Mouse (Mus musculus) cerebellum, adult 9-11 months (tissue): Measurements from ENCODE around the gene Cnih4.

Experiments
- DNase-seq: peaks from one replicate; pipeline ENCODE4 v3.0.0; 2022

Gene Cnih4

DNA sequence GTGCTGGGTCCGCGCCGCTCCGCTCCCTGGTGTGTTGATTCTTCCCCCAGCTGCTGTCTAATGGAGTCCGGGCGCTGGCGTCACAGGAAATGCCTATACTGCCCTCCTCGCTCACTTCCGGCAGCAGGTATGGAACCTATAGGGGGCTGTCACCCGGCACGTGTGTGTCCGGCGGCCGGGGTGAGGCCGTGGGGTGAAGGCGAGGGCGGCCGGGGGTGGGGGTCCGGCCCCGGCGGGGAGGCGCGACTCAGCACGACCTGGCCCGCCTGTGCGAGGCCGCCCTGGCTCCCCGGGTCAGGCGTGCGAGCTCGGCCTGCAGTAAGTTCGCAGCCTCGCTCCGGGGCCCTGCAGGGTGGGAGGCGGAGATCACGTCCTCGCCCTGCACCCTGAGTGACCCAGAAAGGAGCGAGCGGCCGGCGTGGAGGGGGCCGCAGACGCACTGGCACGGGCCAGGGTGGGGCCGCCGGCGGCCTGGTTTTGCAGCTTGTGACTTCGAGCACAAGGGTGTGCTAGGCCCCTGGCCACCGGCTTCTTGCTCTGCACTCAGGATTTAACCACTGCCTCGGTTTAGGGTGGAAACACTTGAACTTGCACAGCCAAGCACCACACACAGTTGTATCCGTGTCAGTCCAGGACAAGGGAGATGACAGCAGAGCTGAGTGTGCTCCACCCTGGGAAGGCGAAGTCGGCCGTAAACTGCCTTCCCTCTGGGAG lies 67.6 kb downstream of the Cnih4 start, which contains the start of gene Wdr26:
Wdr26 (minus strand) TSS at position 82 of the 714 bp plus-strand sequence.
- DNase-seq = peak; percentile 87

DNA sequence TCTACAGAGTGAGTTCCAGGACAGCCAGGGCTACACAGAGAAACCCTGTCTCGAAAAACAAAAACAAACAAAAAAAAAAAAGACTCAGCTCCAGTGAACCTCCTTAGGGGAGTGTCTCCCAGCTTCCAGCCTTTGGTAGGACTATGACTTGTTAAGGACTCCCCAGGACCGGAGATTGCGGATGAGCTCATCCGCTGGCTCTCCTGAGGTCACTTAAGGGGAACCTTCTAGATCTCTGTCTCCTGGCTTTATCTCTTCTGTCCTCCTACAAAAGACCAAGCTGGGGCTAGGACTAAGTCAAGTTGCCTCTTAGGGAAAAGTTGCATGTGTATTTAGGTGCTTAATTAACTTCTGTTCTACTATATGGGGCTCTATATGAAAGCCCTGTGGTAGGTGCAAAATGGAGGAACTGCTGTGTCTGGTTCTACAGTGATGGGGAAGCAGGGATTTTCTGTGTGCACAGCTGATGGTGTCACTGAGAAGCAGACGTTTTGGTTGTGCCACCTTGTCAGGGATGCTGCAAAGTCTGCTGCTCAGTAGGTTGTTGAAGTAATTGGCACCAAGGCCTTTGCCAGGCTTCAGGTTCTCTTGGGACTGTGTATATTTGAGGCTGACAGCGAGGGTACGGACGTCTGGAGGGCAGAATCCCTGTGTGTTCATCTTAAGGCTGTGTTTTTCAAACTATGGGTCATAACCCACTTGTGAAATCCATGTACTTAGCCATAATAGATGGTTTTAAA lies 70.0 kb downstream of the Cnih4 start:
- no peak for DNase-seq

DNA sequence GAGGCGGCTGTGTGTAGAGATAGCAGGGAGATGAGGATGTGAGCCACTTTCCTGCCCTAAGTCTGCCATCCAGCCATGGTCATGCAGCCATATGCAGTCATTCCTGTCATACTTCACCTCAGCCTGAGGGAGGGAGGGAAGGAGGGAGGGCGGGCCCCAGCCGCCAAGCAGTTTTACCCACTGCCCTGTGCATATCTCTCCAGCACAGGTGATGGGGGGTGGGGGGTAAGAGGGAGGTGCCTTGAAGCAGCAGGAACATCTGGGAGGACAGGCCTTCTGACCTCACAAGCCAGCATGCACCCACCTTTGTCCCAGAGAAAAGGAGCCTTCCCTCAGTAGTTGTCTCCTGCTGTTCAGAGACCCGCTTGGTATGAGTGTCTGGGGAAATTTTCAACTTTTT lies 71.8 kb downstream of the Cnih4 start:
- DNase-seq = no peak
